Mouse (Mus musculus) E14TG2a.4 (cell line): Measurements from ENCODE around the gene Aatk.

Experiments used
- CTCF ChIP-seq: conservative IDR thresholded peaks from 2 replicates; pipeline ENCODE4 v1.5.1; 2014; ENCODE audit warnings: low read length
- NANOG ChIP-seq: IDR thresholded peaks from 2 replicates; pipeline ENCODE4 v1.6.1; 2014; ENCODE audit warnings: borderline replicate concordance, low read length, mixed read lengths
- POU5F1 ChIP-seq: IDR thresholded peaks from 2 replicates; pipeline ENCODE4 v1.6.1; 2014; ENCODE audit warnings: low read length, borderline replicate concordance

DNA sequence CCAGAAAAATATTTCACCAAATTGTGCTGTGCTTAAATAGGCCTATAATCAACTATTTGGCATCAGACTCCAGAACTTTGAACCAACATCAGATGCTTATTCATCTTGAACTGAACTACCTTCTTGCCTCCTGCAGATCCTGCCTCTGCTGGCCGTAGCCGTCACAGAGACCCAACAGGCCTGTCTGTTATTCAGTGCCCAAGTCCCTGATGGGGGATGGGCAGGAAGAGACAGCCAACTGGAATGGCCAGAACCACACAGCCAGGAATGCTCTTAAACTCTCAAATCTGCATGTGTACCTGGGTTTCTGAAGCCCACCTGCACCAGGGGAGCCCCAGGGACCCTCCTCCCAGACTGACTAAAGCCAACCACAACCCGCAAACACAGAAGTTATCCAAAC is 20.0 kb downstream of the Aatk start:
- TF ChIP-seq CTCF (no peak), NANOG (no peak), POU5F1 (no peak)
